Mouse (Mus musculus): Measurements from ENCODE around the gene Vps4a.
A peak's percentile ranks its signal among the peaks of the same experiment; 100 is the strongest.
"Not testable (repeated sequence)": the region's sequence is repeated elsewhere in the genome, so short reads cannot be mapped to it uniquely, and the experiment has no call there.

Vps4a gene

DNA sequence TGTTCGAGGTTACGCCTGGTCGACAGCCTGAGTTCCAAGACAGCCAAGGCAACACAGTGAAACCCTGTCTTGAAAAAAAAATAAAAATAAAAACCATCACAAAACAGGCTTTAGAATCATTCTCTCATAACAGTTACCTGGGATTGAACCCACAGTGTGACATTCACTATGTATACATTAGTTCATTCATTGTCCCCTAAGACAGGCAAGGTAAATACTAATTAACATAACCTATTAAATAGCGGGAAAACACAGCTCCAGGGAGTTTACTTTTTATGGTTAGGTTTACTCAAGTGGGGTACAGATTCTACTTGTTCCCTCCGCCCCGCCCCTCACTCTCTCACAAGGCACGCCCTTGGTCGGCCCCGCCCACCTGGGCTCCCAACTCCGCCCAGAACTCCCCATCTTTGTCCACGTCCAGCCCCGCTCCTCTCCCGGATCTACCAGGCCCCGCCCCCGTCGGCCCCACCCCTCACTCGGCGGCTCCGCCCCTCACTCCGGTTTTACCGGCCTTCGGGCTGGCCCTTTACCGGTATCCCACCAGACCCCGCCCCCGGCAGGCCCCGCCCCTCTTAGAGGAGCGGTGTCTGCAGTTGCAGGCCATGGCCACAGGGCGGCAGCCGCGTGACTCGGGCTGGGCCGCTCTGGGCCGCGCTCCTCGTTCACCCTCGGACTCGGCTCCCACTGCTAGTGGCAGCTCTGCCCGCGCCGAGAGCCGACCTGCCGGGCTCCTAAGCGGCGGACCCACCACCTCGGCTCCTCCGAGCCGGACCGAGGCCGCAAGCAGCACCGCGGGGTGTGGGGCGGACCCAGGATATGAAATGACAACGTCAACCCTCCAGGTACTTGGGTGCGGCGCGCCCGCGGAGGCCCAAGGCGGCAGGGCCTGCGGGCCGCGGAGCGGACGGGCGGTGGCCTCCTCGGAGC, at the start of gene Vps4a:
Gene Vps4a (plus strand): TSS at position 573 of the 927 bp plus-strand sequence.
- peak; percentile 79 for DNase-seq (ENCODE audit: low read depth, low spot score)

- peak; percentile 41 for DNase-seq (ENCODE audit: low read depth, low spot score)
These were observed 45.6 kb upstream of the Vps4a start for GRCm38 (mm10) chr8:106985404-106985821.

DNA sequence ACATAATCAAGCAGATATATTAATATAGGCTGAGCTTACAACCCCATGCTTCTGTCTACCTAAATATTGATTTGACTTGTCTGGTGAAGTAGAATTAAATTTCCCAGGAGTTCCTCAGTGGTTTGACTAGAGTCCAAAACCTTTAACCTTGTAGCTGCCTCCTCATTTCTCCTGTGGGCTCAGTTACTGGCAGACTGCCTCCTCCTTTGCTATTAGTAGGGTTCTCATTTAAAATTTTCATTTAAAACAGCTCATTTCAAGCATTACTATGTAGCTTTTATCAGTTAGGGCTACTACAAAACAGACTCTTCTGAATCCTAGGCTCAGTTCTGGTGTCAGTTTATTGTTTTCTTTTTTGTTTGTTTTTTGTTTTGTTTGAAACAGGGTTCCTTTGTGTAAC, 45.1 kb upstream of the Vps4a start:
- no peak for DNase-seq (ENCODE audit: low read depth, low spot score)

- no peak for DNase-seq (ENCODE audit: low read depth, low spot score)
These were observed 43.5 kb upstream of the Vps4a start for GRCm38 (mm10) chr8:106987557-106987956.

DNA sequence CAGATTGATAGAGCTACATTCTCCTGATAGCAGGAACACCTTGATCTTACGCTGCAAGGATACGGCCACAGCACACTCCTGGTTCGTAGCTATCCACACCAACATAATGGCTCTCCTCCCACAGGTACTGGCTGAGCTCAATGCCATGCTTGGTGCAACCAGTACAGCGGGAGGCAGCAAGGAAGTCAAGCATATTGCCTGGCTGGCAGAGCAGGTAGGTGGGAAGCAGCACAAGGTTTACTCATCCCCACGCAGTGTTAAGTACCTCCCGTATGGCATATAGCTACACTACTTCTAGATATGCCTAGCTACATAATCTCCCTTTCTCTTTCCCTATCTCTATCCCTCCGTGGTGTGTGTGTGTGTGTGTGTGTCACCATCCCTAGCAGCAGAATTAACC, 39.6 kb upstream of the Vps4a start:
- DNase-seq (ENCODE audit: low read depth, low spot score): peak; percentile 29

- not testable (repeated sequence) for DNase-seq (ENCODE audit: low read depth, low spot score)
These were observed 34.7 kb upstream of the Vps4a start for GRCm38 (mm10) chr8:106996339-106996738.

- no peak for DNase-seq (ENCODE audit: low read depth, low spot score)
These were observed 33.6 kb upstream of the Vps4a start for GRCm38 (mm10) chr8:106997416-106997815.

GRCm38 (mm10) chr8:106999068-106999467, 32.0 kb upstream of the Vps4a start:
- DNase-seq (ENCODE audit: low read depth, low spot score): peak; percentile 26

- peak; percentile 67 for DNase-seq (ENCODE audit: low read depth, low spot score)
These were observed 28.5 kb upstream of the Vps4a start for GRCm38 (mm10) chr8:107002532-107002931.

DNA sequence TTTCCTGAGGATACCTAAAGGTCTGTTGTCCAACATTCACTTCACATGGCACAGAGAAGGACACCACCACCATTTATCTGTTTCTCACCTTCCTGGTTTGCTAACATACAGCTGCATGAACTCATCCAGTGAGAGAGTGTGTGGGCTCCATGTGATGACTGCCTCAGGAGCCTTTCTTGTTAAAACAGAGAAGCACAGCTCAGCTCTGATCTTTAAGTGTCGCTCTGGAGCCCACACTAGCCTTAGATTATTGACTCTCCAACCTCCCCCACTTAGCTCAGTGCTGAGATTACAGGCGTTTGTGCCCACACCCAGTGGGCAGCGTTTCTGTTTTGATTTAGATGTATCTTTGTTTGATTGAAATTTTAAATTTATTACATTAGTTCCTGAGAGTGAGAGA, 23.2 kb upstream of the Vps4a start:
- no peak for DNase-seq (ENCODE audit: low read depth, low spot score)

- no peak for DNase-seq (ENCODE audit: low read depth, low spot score)
These were observed 18.4 kb upstream of the Vps4a start for GRCm38 (mm10) chr8:107012666-107013065.

DNA sequence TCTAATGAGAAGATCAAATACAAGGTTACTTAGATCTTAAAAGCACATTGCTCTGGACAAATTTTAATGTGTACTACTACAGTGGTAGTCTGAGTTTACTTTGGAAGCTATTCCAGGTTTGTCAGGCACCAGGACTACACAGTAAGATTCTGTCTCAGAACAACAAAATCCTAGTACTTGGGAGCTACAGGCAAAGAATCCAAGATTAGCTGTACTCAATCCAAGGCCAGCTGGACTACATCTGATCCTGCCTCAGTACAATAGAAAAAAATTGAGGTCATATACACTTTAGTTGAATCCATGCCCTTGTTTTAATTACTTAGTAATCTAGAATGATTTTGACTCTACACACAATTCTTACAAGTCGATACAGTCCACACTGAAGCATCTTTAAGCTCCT, 16.1 kb upstream of the Vps4a start:
- DNase-seq (ENCODE audit: low read depth, low spot score): no peak

DNA sequence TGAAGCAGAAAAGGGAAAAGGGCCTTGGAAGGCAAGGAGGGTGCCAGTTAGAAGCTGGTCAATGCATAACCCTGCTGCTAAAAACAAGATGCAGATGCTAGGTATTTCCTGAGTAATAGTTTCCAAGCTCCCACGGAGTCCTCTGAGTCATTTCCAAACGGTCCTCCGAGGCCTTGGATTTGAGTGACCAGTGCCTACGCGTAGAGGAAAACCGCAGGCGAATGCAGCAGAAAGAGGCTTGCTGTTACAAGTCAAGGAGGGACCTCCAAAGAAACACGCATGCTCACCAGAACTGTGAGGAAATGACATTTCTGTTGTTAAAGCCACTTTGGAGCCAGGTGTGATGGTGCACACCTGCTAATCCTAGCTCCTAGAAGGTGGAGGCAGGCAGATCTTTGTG, 7.5 kb upstream of the Vps4a start:
- no peak for DNase-seq (ENCODE audit: low read depth, low spot score)

DNA sequence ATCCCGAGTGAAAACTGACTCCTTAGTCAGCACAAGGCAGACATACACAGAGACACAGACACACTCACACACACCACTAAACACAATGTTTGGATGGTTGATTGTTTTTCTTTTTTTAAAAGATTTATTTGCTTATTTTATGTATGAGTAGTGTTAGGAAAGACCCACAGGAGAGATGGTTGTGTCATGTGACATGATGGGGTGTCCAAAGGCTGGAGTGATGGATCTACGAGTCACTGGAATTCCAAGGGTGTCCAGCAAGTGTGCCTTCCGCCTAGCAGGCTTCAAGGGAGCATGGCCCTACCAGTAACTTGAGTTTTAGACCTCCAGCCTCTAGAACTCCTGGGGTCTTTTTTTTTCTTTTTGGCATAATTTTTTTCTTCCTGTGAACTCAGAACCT, 1.7 kb upstream of the Vps4a start:
- no peak for DNase-seq (ENCODE audit: low read depth, low spot score)

- no peak for DNase-seq (ENCODE audit: low read depth, low spot score)
These were observed 964 bp upstream of the Vps4a start for GRCm38 (mm10) chr8:107030058-107030457.

DNA sequence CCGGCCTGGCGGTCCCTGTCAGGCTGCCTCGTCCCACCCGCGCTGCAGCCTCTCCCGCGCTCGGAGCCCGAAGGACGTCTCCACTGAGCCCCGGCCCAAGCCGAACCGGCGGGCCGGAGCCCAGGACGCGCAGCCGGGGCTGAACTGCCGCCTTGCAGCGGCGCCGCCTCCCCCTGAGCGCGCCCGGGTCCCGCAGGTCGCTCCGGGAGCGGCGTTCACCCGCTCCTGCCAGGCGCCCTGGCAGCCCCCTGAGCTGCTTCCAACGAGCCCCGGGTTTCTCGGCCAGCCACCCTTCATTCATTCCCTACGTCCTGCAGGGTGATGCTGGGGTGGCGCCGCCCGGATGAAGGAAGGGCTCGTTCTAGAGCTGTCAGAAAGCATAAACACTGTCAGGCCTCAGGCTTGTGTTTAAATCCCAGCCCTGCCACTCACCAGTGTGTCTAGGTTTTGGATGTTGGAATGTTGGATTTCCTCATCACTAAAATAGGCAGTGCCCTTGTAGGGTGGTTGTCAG, 612 bp downstream of the Vps4a start:
- DNase-seq (ENCODE audit: low read depth, low spot score): no peak

DNA sequence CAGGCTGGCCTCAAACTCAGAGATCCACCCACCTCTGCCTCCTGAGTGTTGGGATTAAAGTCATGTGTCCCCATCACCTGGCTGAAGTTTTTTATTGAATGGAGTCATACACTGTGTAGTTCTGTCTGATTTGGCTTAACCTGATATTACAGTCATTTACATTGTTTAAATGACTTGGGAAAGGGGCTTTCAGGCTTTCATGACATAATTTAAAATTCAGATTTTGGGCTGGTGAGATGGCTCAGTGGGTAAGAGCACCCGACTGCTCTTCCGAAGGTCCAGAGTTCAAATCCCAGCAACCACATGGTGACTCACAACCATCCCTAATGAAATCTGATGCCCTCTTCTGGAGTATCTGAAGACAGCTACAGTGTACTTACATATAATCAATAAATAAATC, 2.6 kb downstream of the Vps4a start:
- DNase-seq (ENCODE audit: low read depth, low spot score): not testable (repeated sequence)

GRCm38 (mm10) chr8:107035641-107036040, 4.6 kb downstream of the Vps4a start:
- DNase-seq (ENCODE audit: low read depth, low spot score): no peak

DNA sequence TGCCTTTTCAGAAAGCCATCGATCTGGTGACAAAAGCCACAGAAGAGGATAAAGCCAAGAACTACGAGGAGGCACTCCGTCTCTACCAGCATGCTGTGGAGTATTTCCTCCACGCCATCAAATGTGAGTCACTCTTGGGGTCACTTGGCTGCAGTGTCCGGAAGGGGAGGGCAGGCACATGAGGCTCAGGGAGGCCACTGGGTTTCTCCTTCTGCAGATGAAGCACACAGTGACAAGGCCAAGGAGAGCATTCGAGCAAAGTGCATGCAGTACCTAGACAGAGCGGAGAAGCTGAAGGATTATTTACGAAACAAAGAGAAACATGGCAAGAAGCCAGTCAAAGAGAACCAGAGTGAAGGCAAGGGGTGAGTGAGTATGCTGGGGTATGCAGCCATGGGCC, 5.6 kb downstream of the Vps4a start:
- DNase-seq (ENCODE audit: low read depth, low spot score): no peak

- DNase-seq (ENCODE audit: low read depth, low spot score): no peak
These were observed 9.6 kb downstream of the Vps4a start for GRCm38 (mm10) chr8:107040632-107041031.

DNA sequence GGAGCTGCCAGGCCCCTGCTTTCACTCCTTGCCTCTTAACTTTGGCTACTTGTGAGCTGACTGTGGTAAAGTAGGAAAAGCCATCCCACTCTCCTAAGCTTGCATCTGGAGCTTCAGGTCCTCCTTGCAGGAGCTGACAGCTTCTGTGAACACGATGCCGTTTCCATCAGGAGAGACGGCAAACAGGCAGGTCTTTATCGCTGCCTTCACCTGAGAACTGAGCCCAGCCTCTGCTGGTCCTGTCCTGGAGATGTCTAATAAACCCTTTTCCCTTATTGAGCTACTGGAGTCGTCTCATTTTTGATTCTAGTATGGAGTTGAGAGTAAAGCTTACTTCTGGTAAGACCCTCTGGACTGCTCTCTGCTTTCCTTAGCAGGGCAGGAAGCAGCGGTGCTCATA, 14.5 kb downstream of the Vps4a start:
- no peak for DNase-seq (ENCODE audit: low read depth, low spot score)

GRCm38 (mm10) chr8:107046976-107047375, 16.0 kb downstream of the Vps4a start:
- no peak for DNase-seq (ENCODE audit: low read depth, low spot score)
